Mouse (Mus musculus): ENCODE results near the gene Rasef.

- no peak for TF ChIP-seq CTCF (IDR thresholded peaks at IDR 0.05; ENCODE audit: low read depth, low read length)
- TF ChIP-seq POLR2A (IDR thresholded peaks at IDR 0.05; ENCODE audit: extremely low read depth, insufficient read depth, low read length) = no peak
Observed at GRCm38 (mm10) chr4:73789534-73789933, 1.3 kb downstream of the Rasef start.
